Mouse (Mus musculus) stomach, postnatal 0 days (tissue): Measurements from ENCODE around the gene Sox9.

Source experiments
- CTCF ChIP-seq: IDR thresholded peaks from 2 replicates; pipeline ENCODE4 v1.5.1; 2016; ENCODE audit warnings: antibody characterized with exemption, low read depth, mild to moderate bottlenecking, moderate library complexity
- EP300 ChIP-seq: optimal IDR thresholded peaks from 2 replicates; pipeline ENCODE3; 2016; ENCODE audit warnings: antibody characterized with exemption

GRCm38 (mm10) chr11:112732401-112732800, 49.6 kb upstream of the Sox9 start:
- TF ChIP-seq CTCF (no peak), EP300 (no peak)
